Mouse (Mus musculus) fat pad, adult 2 months (tissue): ENCODE data around the gene Snx17.
A peak's percentile ranks its signal among the peaks of the same experiment; 100 is the strongest.
"Not testable (repeated sequence)": the region's sequence is repeated elsewhere in the genome, so short reads cannot be mapped to it uniquely, and the experiment has no call there.

Experiments
- DNase-seq: peaks from one replicate; pipeline ENCODE4 v3.0.0-alpha.2; 2011; ENCODE audit warnings: low read depth, low spot score; ENCODE audit errors: extremely low read depth

The Snx17 gene

GRCm38 (mm10) chr5:31196207-31196606, 3.2 kb downstream of the Snx17 start:
- no peak for DNase-seq

- no peak for DNase-seq
Measured at GRCm38 (mm10) chr5:31197072-31197471, 4.0 kb downstream of the Snx17 start.

GRCm38 (mm10) chr5:31198170-31198569, 5.1 kb downstream of the Snx17 start:
- no peak for DNase-seq

GRCm38 (mm10) chr5:31198616-31199320, 5.7 kb downstream of the Snx17 start:
- no peak for DNase-seq

- DNase-seq = no peak
Measured at GRCm38 (mm10) chr5:31199321-31199892, 6.4 kb downstream of the Snx17 start.

GRCm38 (mm10) chr5:31199893-31200292, 6.9 kb downstream of the Snx17 start:
- no peak for DNase-seq

- no peak for DNase-seq
Measured at GRCm38 (mm10) chr5:31200327-31200768, 7.3 kb downstream of the Snx17 start.

GRCm38 (mm10) chr5:31201042-31201741, 8.2 kb downstream of the Snx17 start:
- no peak for DNase-seq

- peak; percentile 91 for DNase-seq
Measured at GRCm38 (mm10) chr5:31201742-31202590, 8.9 kb downstream of the Snx17 start, which contains the start of gene Zfp513. Gene Zfp513 (minus strand): TSS chr5:31202303.

- no peak for DNase-seq
Measured at GRCm38 (mm10) chr5:31202933-31203332, 9.9 kb downstream of the Snx17 start.

- DNase-seq = no peak
Measured at GRCm38 (mm10) chr5:31203866-31204265, 10.8 kb downstream of the Snx17 start.

- no peak for DNase-seq
Measured at GRCm38 (mm10) chr5:31204421-31204820, 11.4 kb downstream of the Snx17 start.

- not testable (repeated sequence) for DNase-seq
Measured at GRCm38 (mm10) chr5:31216554-31216953, 23.5 kb downstream of the Snx17 start.

GRCm38 (mm10) chr5:31218294-31218693, 25.3 kb downstream of the Snx17 start:
- no peak for DNase-seq

GRCm38 (mm10) chr5:31219070-31219469, 26.0 kb downstream of the Snx17 start:
- no peak for DNase-seq

GRCm38 (mm10) chr5:31219474-31219873, 26.4 kb downstream of the Snx17 start:
- DNase-seq = no peak

- DNase-seq = no peak
Measured at GRCm38 (mm10) chr5:31219911-31220447, 27.0 kb downstream of the Snx17 start.

GRCm38 (mm10) chr5:31220448-31221303, 27.6 kb downstream of the Snx17 start, which contains the start of gene Ppm1g:
Gene Ppm1g (minus strand): TSS chr5:31220687.
- DNase-seq = no peak

GRCm38 (mm10) chr5:31221304-31221945, 28.4 kb downstream of the Snx17 start:
- DNase-seq = no peak
